Mouse (Mus musculus): Measurements from ENCODE around the gene Phactr4.

DNA sequence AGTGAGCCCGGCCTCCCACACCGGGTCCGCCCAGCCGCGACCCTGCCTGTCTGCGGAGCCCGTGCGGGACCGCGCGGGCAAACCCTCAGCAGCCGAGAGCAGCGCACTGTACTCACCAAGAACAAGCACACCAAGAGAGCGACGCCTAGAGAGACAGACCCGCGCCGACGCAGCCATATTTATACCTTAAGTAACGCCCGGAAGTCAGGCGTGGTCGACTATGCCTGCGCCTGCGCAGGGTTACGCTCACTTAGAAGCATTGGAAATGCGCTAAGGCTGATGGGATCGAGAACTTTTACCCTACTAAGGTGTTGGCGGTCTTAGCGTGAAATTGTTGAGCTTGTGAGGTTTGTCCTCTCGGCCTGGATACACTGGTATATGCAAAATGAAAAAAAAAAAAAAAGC, 68.8 kb downstream of the Phactr4 start, which contains the start of gene Rcc1:
- peak; percentile 84; the same call in 1 of the 2 replicates for TF ChIP-seq POLR2A (IDR thresholded peaks at IDR 0.05; ENCODE audit: borderline replicate concordance, extremely low read depth, insufficient read depth, insufficient read length, poor library complexity, severe bottlenecking)
- 0 out of 2 replicates have a peak, but pooled peaks have one; percentile 11 for TF ChIP-seq CTCF (IDR thresholded peaks at IDR 0.05; ENCODE audit: borderline replicate concordance, extremely low read depth, insufficient read depth, insufficient read length)
